Mouse (Mus musculus) spleen, adult 12 weeks (tissue): ENCODE results near the gene Xpc.
"Not testable (repeated sequence)": the region's sequence is repeated elsewhere in the genome, so short reads cannot be mapped to it uniquely, and the experiment has no call there.

ENCODE experiments used
- DNase-seq: peaks from one replicate; pipeline ENCODE4 v3.0.0; 2022; ENCODE audit warnings: low spot score

Gene Xpc

GRCm38 (mm10) chr6:91472319-91472718, 43.4 kb downstream of the Xpc start:
- no peak for DNase-seq

- not testable (repeated sequence) for DNase-seq
Measured at GRCm38 (mm10) chr6:91471427-91471826, 44.3 kb downstream of the Xpc start.

- no peak for DNase-seq
Measured at GRCm38 (mm10) chr6:91470712-91471111, 45.0 kb downstream of the Xpc start.

- no peak for DNase-seq
Measured at GRCm38 (mm10) chr6:91467106-91467505, 48.6 kb downstream of the Xpc start.

GRCm38 (mm10) chr6:91465756-91466155, 49.9 kb downstream of the Xpc start:
- DNase-seq = no peak

GRCm38 (mm10) chr6:91459471-91459870, 56.2 kb downstream of the Xpc start:
- no peak for DNase-seq

GRCm38 (mm10) chr6:91454546-91454945, 61.1 kb downstream of the Xpc start:
- DNase-seq = no peak

GRCm38 (mm10) chr6:91452056-91452455, 63.6 kb downstream of the Xpc start:
- DNase-seq = no peak

GRCm38 (mm10) chr6:91449472-91450225, 66.0 kb downstream of the Xpc start:
- no peak for DNase-seq

GRCm38 (mm10) chr6:91445316-91445715, 70.4 kb downstream of the Xpc start:
- no peak for DNase-seq

GRCm38 (mm10) chr6:91441145-91441662, 74.5 kb downstream of the Xpc start:
- peak; percentile 11 for DNase-seq

- DNase-seq = peak; percentile 84
Measured at GRCm38 (mm10) chr6:91440474-91441144, 75.1 kb downstream of the Xpc start.
